Mouse (Mus musculus): ENCODE measurements around the gene Vstm2l. TPM values are rescaled to one million over a fixed set of nuclear protein-coding genes. Genes with fewer than 3 reads are reported as not detected.

Vstm2l gene
- polyA plus RNA-seq, 1 experiment from 2014 or later = not detected

DNA sequence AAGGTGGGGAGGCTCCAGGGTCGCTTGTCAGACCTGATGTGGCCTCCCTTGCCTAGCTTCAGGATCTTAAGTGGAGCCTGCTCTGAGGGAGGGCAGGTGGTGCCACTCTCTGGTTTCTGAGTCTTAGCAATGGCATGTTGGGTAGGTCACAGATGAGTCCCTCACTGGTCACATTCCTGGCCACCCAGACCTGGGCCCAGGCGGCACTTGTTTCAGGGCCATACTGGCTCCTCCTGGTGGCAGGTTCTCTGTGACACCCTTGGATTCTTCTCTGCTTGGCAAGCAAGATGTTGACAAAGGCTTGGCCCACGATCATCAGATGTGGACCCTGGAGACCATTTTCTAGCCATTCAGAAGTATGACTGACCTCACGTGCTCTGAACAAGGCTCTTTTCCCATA, 18.2 kb downstream of the Vstm2l start:
- Histone ChIP-seq H3K9me3 (replicated peaks) (0 out of 2 replicates have a peak, but pooled peaks cover 3% of the 10 kb centered on the region), H3K36me3 (no peaks in the 10 kb centered on the region), H3K27me3 (replicated peaks) (peaks cover 50% of the 10 kb centered on the region), H3K9ac (no peak overlapping the region), H3K27ac (ENCODE audit: poor library complexity, severe bottlenecking) (no peak overlapping the region), H3K4me3 (no peak overlapping the region), H3K4me1 (replicated peaks) (0 out of 2 replicates have a peak, but pooled peaks cover 3% of the 10 kb centered on the region), H3K4me2 (no peak overlapping the region)
- 68% methylated on average over 4 of the region's 4 CpGs for WGBS
- ATAC-seq (ENCODE audit: insufficient number of reproducible peaks, low FRiP score) = no peak

DNA sequence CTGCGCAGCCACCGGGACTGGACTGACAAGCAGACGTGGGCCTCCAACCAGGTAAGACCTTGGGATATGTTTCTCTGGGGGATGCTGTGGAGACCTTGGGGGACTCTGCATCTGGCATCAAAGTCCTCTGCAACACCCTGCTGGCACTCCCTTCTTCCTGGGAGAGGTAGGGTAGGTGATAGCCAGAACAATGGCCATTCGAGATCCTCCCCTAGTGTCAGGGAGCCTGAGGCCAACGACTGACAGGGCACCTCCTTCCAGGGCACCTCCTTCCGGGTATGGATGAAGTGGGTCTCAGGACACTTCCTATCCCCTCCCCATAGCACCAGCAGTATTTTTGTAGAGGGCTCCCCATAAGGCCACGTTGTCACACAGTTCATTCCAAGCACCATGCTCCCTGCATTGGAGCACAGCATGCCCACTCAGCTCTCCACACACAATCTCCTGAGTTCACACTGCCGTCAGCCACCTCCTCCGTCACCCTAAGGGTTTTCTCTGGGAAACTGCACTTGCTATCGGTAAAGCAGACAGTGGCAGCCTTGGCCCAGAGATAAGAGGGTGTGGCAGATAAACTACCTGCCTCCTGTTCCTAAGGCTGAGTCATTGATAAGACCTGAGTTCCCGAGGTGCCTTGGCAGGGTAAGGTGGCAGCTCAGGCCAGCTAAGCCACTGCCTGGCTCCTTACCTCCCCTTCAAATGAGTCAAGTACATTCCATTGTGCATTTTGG, 21.2 kb downstream of the Vstm2l start:
- no peak for ATAC-seq (ENCODE audit: insufficient number of reproducible peaks, low FRiP score)
- Histone ChIP-seq H3K27ac (ENCODE audit: poor library complexity, severe bottlenecking) (no peak overlapping the region), H3K4me3 (no peak overlapping the region), H3K9me3 (replicated peaks) (0 out of 2 replicates have a peak, but pooled peaks cover 3% of the 10 kb centered on the region), H3K27me3 (replicated peaks) (peaks cover 57% of the 10 kb centered on the region), H3K9ac (no peak overlapping the region), H3K4me2 (no peak overlapping the region), H3K36me3 (no peaks in the 10 kb centered on the region), H3K4me1 (replicated peaks) (peaks cover 4% of the 10 kb centered on the region)
- WGBS = 37% methylated on average over 11 of the region's 11 CpGs

DNA sequence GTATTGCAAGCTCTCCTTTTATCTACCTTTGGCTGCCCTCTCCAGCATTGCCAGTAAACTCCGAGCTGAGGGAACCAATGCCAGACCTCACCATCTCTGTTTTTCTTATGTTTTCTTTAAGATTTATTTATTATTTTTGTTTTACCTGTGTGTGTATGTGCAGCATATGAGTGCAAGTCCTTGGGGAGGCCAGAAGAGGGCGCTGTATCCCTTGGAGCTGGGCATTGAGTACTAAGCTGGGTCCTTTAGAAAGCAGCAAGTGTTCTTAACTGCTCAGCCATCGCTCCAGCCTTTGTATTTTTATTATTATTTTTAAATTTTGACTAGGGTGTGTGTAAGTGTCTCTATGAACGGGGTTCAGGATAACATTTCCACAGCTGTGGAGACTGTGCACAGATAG, 22.2 kb downstream of the Vstm2l start:
- Histone ChIP-seq H3K9ac (no peak overlapping the region), H3K27me3 (replicated peaks) (peaks cover 66% of the 10 kb centered on the region), H3K4me1 (replicated peaks) (peaks cover 13% of the 10 kb centered on the region), H3K4me2 (no peak overlapping the region), H3K9me3 (replicated peaks) (0 out of 2 replicates have a peak, but pooled peaks cover 3% of the 10 kb centered on the region), H3K27ac (ENCODE audit: poor library complexity, severe bottlenecking) (no peak overlapping the region), H3K36me3 (no peaks in the 10 kb centered on the region), H3K4me3 (no peak overlapping the region)
- no peak for ATAC-seq (ENCODE audit: insufficient number of reproducible peaks, low FRiP score)
- WGBS = 77% methylated on average over 4 of the region's 4 CpGs

DNA sequence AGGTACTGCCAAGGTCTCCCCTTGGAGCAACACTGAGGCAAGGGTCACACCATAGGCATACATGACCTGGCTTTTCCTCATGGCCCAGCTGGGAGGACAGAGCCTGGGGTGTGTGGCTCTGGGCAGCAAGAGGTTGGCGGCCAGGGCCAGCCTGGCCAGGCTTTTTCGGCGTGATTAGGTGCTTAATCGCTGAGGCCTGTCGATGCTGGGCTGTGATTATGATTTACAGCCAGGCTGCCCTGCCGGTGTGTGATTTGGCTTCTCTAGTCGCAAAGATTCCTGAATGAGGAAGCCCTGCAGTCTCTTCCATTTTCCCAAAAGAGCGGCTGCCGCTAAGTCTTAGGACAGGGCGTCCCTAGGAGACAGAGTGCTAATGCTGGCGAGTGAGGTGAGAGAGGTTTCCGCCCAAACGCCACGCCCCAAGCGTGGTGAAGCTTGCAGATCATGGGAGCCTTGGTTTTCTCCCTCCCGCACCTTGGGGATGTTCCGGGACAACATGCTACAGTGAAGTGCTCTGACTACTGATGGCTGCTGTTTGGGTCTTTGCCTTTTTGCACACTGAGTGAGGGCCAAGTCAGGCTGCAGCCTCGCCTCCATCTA, 26.2 kb downstream of the Vstm2l start:
- Histone ChIP-seq H3K4me2 (peak overlapping the region; percentile 60), H3K27ac (ENCODE audit: poor library complexity, severe bottlenecking) (no peak overlapping the region), H3K4me1 (replicated peaks) (peaks cover 23% of the 10 kb centered on the region), H3K27me3 (replicated peaks) (peaks cover 68% of the 10 kb centered on the region), H3K36me3 (no peaks in the 10 kb centered on the region), H3K9ac (peak overlapping the region; percentile 48; the same call in 1 of the 2 replicates), H3K9me3 (replicated peaks) (0 out of 2 replicates have a peak, but pooled peaks cover 3% of the 10 kb centered on the region), H3K4me3 (peak overlapping the region; percentile 26)
- no peak for ATAC-seq (ENCODE audit: insufficient number of reproducible peaks, low FRiP score)
- WGBS = 6% methylated on average over 18 of the region's 18 CpGs

DNA sequence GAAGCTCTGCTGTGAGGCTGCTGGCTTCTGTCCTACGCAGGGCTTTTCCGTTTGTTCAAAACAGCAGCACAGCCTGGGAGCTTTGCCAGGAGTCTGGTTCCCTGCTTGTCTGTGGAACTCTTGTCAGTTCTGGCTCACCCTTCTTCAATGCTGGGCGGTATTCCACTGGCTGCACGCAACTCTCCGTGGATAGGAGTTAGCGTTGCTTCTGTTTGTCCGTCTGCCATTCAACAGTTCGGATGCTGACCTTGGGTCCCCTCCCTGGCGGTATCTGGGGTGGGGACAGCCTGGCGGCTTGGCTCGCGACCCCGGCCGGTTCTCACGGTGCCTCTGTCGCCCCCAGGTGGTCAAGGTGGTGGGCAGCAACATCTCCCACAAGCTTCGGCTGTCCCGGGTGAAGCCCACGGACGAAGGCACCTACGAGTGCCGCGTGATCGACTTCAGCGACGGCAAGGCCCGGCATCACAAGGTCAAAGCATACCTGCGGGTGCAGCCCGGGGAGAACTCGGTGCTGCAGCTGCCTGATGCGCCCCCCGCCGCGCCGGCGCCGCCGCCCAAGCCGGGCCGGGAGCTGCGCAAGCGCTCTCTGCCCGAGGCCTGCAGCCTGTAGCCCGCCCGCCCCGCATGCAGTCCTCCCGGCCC, 29.2 kb downstream of the Vstm2l start:
- under 1% methylated on average over 46 of the region's 47 CpGs for WGBS
- Histone ChIP-seq H3K36me3 (no peaks in the 10 kb centered on the region), H3K4me2 (peak overlapping the region; percentile 99), H3K4me3 (peak overlapping the region; percentile 62), H3K9ac (peak overlapping the region; percentile 75), H3K4me1 (replicated peaks) (peaks cover 21% of the 10 kb centered on the region), H3K27me3 (replicated peaks) (peaks cover 46% of the 10 kb centered on the region), H3K27ac (ENCODE audit: poor library complexity, severe bottlenecking) (0 out of 2 replicates have a peak overlapping the region, but pooled peaks have one; percentile 0), H3K9me3 (replicated peaks) (no peaks in the 10 kb centered on the region)
- ATAC-seq (ENCODE audit: insufficient number of reproducible peaks, low FRiP score) = peak; percentile 72

DNA sequence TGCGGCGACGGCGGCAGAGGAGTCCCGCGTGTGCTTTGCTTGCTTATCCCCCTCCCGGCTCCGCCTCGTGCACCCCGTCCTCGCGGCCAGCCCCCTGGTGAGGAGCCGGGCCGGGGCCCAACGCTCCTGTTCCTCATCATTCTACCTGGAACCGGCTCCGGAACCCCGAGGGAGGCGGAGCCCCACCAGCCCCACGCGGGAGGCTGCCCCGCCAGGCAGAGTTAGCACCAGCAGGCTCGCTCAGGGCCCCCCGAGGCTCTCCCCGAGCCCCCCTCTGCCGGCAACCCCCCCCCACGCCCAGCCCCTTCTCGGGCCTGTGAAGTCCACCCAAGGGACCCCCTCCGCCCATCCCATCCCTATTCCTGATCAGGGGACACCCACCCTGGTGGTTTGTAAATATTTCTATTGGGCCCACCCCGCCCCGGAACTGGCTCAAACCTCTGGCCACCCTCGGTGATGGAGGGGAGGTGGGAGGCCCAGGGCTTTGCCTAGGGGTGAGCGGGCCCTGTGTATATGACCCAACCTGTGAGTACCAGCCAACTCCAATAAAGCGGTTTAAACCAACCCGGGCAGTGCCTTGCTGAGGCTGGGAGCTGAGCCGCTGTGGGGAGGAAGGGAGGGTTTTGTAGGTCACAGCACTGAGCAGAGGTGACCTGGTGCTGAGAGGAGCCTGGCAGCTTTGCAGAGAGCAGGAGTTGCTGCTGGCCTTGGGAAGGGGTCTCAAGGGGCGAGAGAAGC, 29.9 kb downstream of the Vstm2l start:
- Histone ChIP-seq H3K4me1 (replicated peaks) (peaks cover 21% of the 10 kb centered on the region), H3K9ac (peak overlapping the region; percentile 75), H3K9me3 (replicated peaks) (no peaks in the 10 kb centered on the region), H3K4me2 (peak overlapping the region; percentile 99), H3K27ac (ENCODE audit: poor library complexity, severe bottlenecking) (no peak overlapping the region), H3K27me3 (replicated peaks) (peaks cover 39% of the 10 kb centered on the region), H3K36me3 (no peaks in the 10 kb centered on the region), H3K4me3 (peak overlapping the region; percentile 62)
- ATAC-seq (ENCODE audit: insufficient number of reproducible peaks, low FRiP score) = no peak; the same call in 1 of the 2 replicates
- WGBS = 10% methylated on average over 37 of the region's 37 CpGs

DNA sequence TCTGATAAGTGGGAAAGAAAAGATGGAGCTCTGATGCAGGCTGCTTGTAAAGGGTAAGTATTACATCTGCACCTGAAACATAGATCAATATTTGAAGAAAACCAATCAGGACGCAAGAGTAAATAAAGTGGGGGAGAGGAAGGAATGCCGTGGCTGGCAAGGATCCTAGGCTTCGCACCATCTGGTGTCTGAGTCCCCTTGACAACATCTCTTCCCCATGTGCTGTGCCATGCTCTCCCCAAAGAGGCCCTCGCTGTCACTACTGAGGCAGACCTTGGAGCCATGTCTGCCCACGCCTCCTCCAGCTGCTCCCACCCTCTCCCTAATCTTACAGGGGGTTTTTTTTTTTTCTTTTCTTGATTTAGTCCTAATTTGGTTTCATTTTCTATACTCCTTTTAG, 39.5 kb downstream of the Vstm2l start:
- ATAC-seq (ENCODE audit: insufficient number of reproducible peaks, low FRiP score) = no peak
- H3K9me3 ChIP-seq (replicated peaks) = peaks cover 3% of the 10 kb centered on the region; the same call in 1 of the 2 replicates
- H3K36me3 ChIP-seq = no peaks in the 10 kb centered on the region
- no peaks in the 10 kb centered on the region for H3K27me3 ChIP-seq (replicated peaks)
- H3K27ac ChIP-seq (ENCODE audit: poor library complexity, severe bottlenecking) = no peak overlapping the region
- H3K4me3 ChIP-seq = no peak overlapping the region
- no peak overlapping the region for H3K4me2 ChIP-seq
- no peaks in the 10 kb centered on the region for H3K4me1 ChIP-seq (replicated peaks)
- WGBS = 75% methylated on average over 5 of the region's 5 CpGs
- no peak overlapping the region for H3K9ac ChIP-seq

DNA sequence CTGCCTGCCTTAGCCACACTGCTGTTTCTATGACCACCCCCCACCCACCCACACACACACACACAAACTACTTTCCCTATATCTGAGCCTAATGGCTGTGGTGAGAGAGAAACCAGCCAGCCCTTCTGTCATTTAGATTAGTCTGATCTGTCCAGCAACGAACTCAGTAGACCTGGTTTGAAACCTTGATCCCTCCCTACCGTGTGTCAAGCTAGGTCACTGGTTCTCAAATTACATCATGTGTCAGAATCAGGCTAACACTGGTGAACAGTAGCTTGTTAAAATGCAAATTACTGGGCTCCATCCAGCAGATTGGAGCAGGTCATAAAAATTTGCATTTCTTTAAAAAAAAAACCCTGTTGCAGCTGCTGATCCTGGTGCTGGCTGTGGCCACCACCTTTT, 43.3 kb downstream of the Vstm2l start:
- H3K27me3 ChIP-seq (replicated peaks) = no peaks in the 10 kb centered on the region
- no peak overlapping the region for H3K9ac ChIP-seq
- H3K27ac ChIP-seq (ENCODE audit: poor library complexity, severe bottlenecking) = no peak overlapping the region
- 12% methylated on average over 2 of the region's 2 CpGs for WGBS
- no peaks in the 10 kb centered on the region for H3K36me3 ChIP-seq
- H3K4me1 ChIP-seq (replicated peaks) = no peaks in the 10 kb centered on the region
- no peak overlapping the region for H3K4me2 ChIP-seq
- no peak for ATAC-seq (ENCODE audit: insufficient number of reproducible peaks, low FRiP score)
- peaks cover 3% of the 10 kb centered on the region; the same call in 1 of the 2 replicates for H3K9me3 ChIP-seq (replicated peaks)
- no peak overlapping the region for H3K4me3 ChIP-seq

DNA sequence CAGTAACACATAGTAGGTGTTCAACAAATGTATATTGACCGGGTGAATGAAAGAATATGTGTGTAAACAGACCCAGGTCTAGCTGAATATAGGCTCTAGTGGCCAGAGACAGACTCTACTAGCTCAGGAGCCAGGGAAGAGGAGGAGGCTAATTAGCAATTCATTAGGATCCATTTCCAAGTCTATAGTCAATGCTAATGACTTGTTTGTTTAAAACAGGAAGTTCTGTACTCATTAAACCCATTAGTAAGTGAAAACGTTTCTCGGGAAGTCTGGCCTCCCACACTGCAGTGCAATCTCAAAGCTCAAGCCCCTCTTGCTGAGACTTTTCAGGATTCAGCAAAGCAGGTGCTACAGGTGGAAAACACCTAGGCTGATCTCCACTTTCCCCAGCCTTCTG, 53.4 kb downstream of the Vstm2l start:
- H3K4me2 ChIP-seq = no peak overlapping the region
- no peaks in the 10 kb centered on the region for H3K4me1 ChIP-seq (replicated peaks)
- H3K27ac ChIP-seq (ENCODE audit: poor library complexity, severe bottlenecking) = no peak overlapping the region
- no peaks in the 10 kb centered on the region for H3K36me3 ChIP-seq
- no peak overlapping the region for H3K4me3 ChIP-seq
- H3K9me3 ChIP-seq (replicated peaks) = no peaks in the 10 kb centered on the region
- 0 out of 2 replicates have a peak, but pooled peaks cover 13% of the 10 kb centered on the region for H3K27me3 ChIP-seq (replicated peaks)
- 19% methylated on average over 3 of the region's 3 CpGs for WGBS
- ATAC-seq (ENCODE audit: insufficient number of reproducible peaks, low FRiP score) = no peak
- no peak overlapping the region for H3K9ac ChIP-seq

DNA sequence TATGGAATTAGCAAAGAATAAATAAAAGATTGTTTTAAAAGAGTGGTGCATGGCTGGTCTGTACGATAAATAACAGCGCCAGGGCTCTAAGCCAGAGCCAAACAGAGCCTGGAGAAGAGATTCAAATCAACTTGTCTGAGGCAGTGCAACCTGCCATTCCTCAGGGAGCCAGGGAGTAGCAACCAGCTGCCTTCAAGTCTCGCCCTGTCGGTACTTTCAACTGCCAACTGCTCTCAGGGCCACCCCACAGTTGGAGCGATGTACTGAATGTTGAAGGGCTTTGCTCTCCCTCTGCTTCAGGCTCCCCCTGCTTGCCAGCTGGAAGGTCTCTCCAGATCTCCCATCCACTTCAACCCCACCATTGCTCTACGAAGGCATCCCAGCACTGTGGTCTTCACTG, 55.7 kb downstream of the Vstm2l start:
- Histone ChIP-seq H3K27me3 (replicated peaks) (peaks cover 23% of the 10 kb centered on the region), H3K27ac (ENCODE audit: poor library complexity, severe bottlenecking) (no peak overlapping the region), H3K9me3 (replicated peaks) (no peaks in the 10 kb centered on the region), H3K4me2 (no peak overlapping the region), H3K36me3 (no peaks in the 10 kb centered on the region), H3K9ac (no peak overlapping the region), H3K4me1 (replicated peaks) (peaks cover 7% of the 10 kb centered on the region; the same call in 1 of the 2 replicates), H3K4me3 (no peak overlapping the region)
- WGBS = 56% methylated on average over 6 of the region's 6 CpGs
- no peak for ATAC-seq (ENCODE audit: insufficient number of reproducible peaks, low FRiP score)

All from heart, embryonic 12.5 days (tissue).